Mouse (Mus musculus) bone marrow, adult 2 months (tissue): ENCODE measurements around the gene Limd2. TPM values are rescaled to one million over a fixed set of nuclear protein-coding genes. Genes with fewer than 3 reads are reported as not detected.

ENCODE experiments used
- H3K27ac ChIP-seq: fragments of 200-500 bp; 2 replicates; pipeline ENCODE4 v1.5.1; 2012; ENCODE audit warnings: low read depth, mild to moderate bottlenecking, control low read depth, inconsistent platforms, low read length; ENCODE audit not compliant: control insufficient read depth, poor library complexity, insufficient read depth
- H3K4me1 ChIP-seq: fragments of 200-500 bp; 2 replicates; pipeline ENCODE4 v1.6.1; 2011; ENCODE audit warnings: low read length; ENCODE audit not compliant: control insufficient read depth, insufficient read depth
- H3K4me3 ChIP-seq: fragments of 200-500 bp; replicated peaks from 2 replicates; pipeline ENCODE3; 2011; ENCODE audit warnings: mild to moderate bottlenecking, low read depth, low read length, control low read depth; ENCODE audit not compliant: control insufficient read depth
- CTCF ChIP-seq: fragments of 200-500 bp; IDR thresholded peaks from 2 replicates; pipeline ENCODE4 v1.5.1; 2011; ENCODE audit warnings: low read length, control low read depth; ENCODE audit not compliant: control insufficient read depth, insufficient read depth
- POLR2A ChIP-seq: fragments of 200-500 bp; IDR thresholded peaks from 2 replicates; pipeline ENCODE4 v1.6.1; 2011; ENCODE audit warnings: low read depth, mild to moderate bottlenecking, control low read depth, low read length, borderline replicate concordance; ENCODE audit not compliant: control insufficient read depth
- WGBS: fragments of 180-500 bp; shearing (Covaris S2); methylation state at CpG from one replicate; pipeline ENCODE4 v1.1.7; 2018; 5-methylcytosine and 5-hydroxymethylcytosine counted together
- polyA plus RNA-seq: library from polyadenylated mRNA; stranded (reverse); fragments of >200 nt; gene quantifications from 2 replicates; pipeline ENCODE4 v1.2.4, GENCODE M21; 2011; ENCODE audit warnings: low replicate concordance; ENCODE audit not compliant: missing spikeins, insufficient read depth, insufficient read length

The Limd2 gene
- polyA plus RNA-seq, 1 experiment = 98.2 TPM

- peaks cover 9% of the 10 kb centered on the region; the same call in 1 of the 2 replicates for H3K4me1 ChIP-seq
- WGBS = 23% methylated on average over 3 of the region's 3 CpGs
Measured at GRCm38 (mm10) chr11:106194155-106194541, 33.5 kb upstream of the Limd2 start.

GRCm38 (mm10) chr11:106193371-106194154 lies 32.9 kb upstream of the Limd2 start:
- Histone ChIP-seq H3K4me3 (peak overlapping the region; percentile 86), H3K4me1 (peaks cover 9% of the 10 kb centered on the region; the same call in 1 of the 2 replicates), H3K27ac (peak overlapping the region; percentile 96)
- WGBS = under 1% methylated on average over 44 of the region's 44 CpGs
- TF ChIP-seq CTCF (peak; percentile 9; the same call in 1 of the 2 replicates), POLR2A (peak; percentile 88)

More at GRCm38 (mm10) chr11:106194155-106194541, 33.5 kb upstream of the Limd2 start:
- Histone ChIP-seq H3K4me3 (peak overlapping the region; percentile 85), H3K27ac (peak overlapping the region; percentile 91)
- TF ChIP-seq CTCF = no peak
- no peak for TF ChIP-seq POLR2A

GRCm38 (mm10) chr11:106192657-106193370 lies 32.2 kb upstream of the Limd2 start:
- 5% methylated on average over 19 of the region's 19 CpGs for WGBS
- TF ChIP-seq CTCF (no peak), POLR2A (no peak)
- Histone ChIP-seq H3K4me3 (peak overlapping the region; percentile 86), H3K4me1 (peaks cover 7% of the 10 kb centered on the region; the same call in 1 of the 2 replicates), H3K27ac (peak overlapping the region; percentile 96)

- Histone ChIP-seq H3K27ac (no peak overlapping the region), H3K4me1 (peaks cover 7% of the 10 kb centered on the region; the same call in 1 of the 2 replicates), H3K4me3 (no peak overlapping the region)
- no peak for TF ChIP-seq CTCF
- no peak for TF ChIP-seq POLR2A
- 58% methylated on average over 5 of the region's 5 CpGs for WGBS
Measured at GRCm38 (mm10) chr11:106192241-106192640, 31.6 kb upstream of the Limd2 start.

GRCm38 (mm10) chr11:106191716-106192115 lies 31.1 kb upstream of the Limd2 start:
- H3K27ac ChIP-seq = no peak overlapping the region
- 80% methylated on average over 3 of the region's 3 CpGs for WGBS
- peaks cover 7% of the 10 kb centered on the region; the same call in 1 of the 2 replicates for H3K4me1 ChIP-seq
- no peak overlapping the region for H3K4me3 ChIP-seq
- TF ChIP-seq CTCF (no peak), POLR2A (no peak)

GRCm38 (mm10) chr11:106187326-106187725 lies 26.7 kb upstream of the Limd2 start:
- 89% methylated on average over 4 of the region's 4 CpGs for WGBS
- TF ChIP-seq POLR2A = no peak
- TF ChIP-seq CTCF = no peak

GRCm38 (mm10) chr11:106180449-106180801 lies 19.8 kb upstream of the Limd2 start:
- no peak for TF ChIP-seq CTCF
- no peak for TF ChIP-seq POLR2A
- 83% methylated on average over 2 of the region's 2 CpGs for WGBS
- Histone ChIP-seq H3K4me3 (no peak overlapping the region), H3K27ac (no peak overlapping the region), H3K4me1 (no peaks in the 10 kb centered on the region; the same call in 1 of the 2 replicates)

More at GRCm38 (mm10) chr11:106187326-106187725, 26.7 kb upstream of the Limd2 start:
- Histone ChIP-seq H3K4me3 (no peak overlapping the region), H3K4me1 (peaks cover 3% of the 10 kb centered on the region; the same call in 1 of the 2 replicates), H3K27ac (no peak overlapping the region)

- H3K27ac ChIP-seq = no peak overlapping the region
- WGBS = 82% methylated on average over 7 of the region's 7 CpGs
- no peak overlapping the region for H3K4me3 ChIP-seq
- TF ChIP-seq CTCF (no peak), POLR2A (no peak)
- H3K4me1 ChIP-seq = no peaks in the 10 kb centered on the region; the same call in 1 of the 2 replicates
Measured at GRCm38 (mm10) chr11:106179711-106180448, 19.2 kb upstream of the Limd2 start.
